Mouse (Mus musculus) liver, adult 2 months (tissue): ENCODE data around the gene Cntfr.

Source experiments
- CTCF ChIP-seq: fragments of 200-500 bp; IDR thresholded peaks from 2 replicates; pipeline ENCODE4 v1.5.1; 2011; ENCODE audit warnings: low read depth, low read length, control low read depth
- POLR2A ChIP-seq: fragments of 200-500 bp; IDR thresholded peaks from 2 replicates; pipeline ENCODE4 v1.6.1; 2011; ENCODE audit warnings: low read length, control low read depth; ENCODE audit not compliant: insufficient read depth; ENCODE audit errors: extremely low read depth

DNA sequence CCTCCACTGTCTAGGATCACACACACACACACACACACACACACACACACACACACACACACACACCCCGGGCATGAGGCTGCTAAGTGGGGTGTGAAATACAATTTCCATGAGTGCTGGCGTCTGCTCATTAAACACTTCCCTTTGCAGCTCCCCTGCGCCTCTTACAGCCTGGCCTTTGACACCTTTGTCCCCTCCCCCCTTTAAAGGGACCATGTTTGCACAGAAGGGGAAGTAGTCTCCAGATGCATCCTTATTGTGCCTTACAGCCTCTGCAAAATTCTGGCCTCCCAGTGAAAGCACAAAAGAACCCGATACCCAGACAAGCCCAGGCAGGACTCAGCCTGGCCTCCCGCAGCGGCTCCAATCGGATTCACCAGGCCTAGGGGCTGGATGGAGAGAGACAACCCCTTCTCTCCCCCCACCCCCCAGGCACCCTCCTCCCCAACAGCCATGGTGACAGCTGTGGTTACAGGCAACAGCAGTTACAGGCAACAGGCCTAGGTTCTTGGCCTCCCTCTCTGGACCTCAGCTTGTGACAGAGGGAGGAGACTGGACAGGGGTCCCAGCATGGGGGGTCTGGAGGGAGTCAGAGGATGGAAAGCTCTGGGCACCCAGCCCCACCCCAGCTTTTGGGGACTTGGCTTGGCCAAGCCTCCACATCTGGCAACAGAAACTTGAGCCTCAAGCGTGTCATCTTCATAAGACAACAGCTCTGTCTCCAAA, 68.5 kb downstream of the Cntfr start:
- TF ChIP-seq POLR2A (no peak), CTCF (no peak)
